Mouse (Mus musculus): ENCODE measurements at regions not wholly inside any gene's neighbourhood (a gene's known extent, or its start where the extent isn't known, plus 50 kb on each side); places are given as distances from the start of the nearest gene placed in this dataset.

- no peak for DNase-seq (ENCODE audit: low read depth, low spot score)
Measured at GRCm38 (mm10) chr7:67429008-67429873, 56.6 kb upstream of the Mef2a start.

GRCm38 (mm10) chr7:67428388-67428787 lies 55.7 kb upstream of the Mef2a start:
- DNase-seq (ENCODE audit: low read depth, low spot score), result no peak

- DNase-seq (ENCODE audit: low read depth, low spot score), result no peak
Measured at GRCm38 (mm10) chr7:67426076-67426475, 53.4 kb upstream of the Mef2a start.

- DNase-seq (ENCODE audit: low read depth, low spot score), result no peak
Measured at GRCm38 (mm10) chr7:67425581-67425980, 52.9 kb upstream of the Mef2a start.

- no peak for DNase-seq (ENCODE audit: low read depth, low spot score)
Measured at GRCm38 (mm10) chr7:67424810-67425485, 52.3 kb upstream of the Mef2a start.
